Mouse (Mus musculus) lung, postnatal 0 days (tissue): ENCODE results near the gene Cpne4. TPM values are rescaled to one million over a fixed set of nuclear protein-coding genes. Genes with fewer than 3 reads are reported as not detected.
A peak's percentile ranks its signal among the peaks of the same experiment; 100 is the strongest.

Source experiments
- ATAC-seq: fragments of 200-750 bp; cut with Nextera tagmentation; 2 replicates; pipeline ENCODE4 v1.8.0; 2017; ENCODE audit warnings: moderate library complexity
- DNase-seq: peaks from one replicate; pipeline ENCODE4 v3.0.0-alpha.2; 2016; ENCODE audit warnings: low spot score
- H3K27ac ChIP-seq: fragments of 300-500 bp; sonication (generic); 2 replicates; pipeline ENCODE4 v1.5.1; 2014; ENCODE audit warnings: antibody characterized with exemption, mild to moderate bottlenecking, low read length, mixed read lengths
- H3K27me3 ChIP-seq: fragments of 300-500 bp; sonication (generic); replicated peaks from 2 replicates; pipeline ENCODE4 v1.6.1; 2014; ENCODE audit warnings: low read length, mixed read lengths; ENCODE audit not compliant: insufficient read depth
- H3K36me3 ChIP-seq: fragments of 300-500 bp; sonication (generic); 2 replicates; pipeline ENCODE4 v1.6.1; 2014; ENCODE audit warnings: low read length, mixed read lengths; ENCODE audit not compliant: insufficient read depth
- H3K4me1 ChIP-seq: fragments of 300-500 bp; sonication (generic); 2 replicates; pipeline ENCODE4 v1.6.1; 2014; ENCODE audit warnings: antibody characterized with exemption, low read depth, low read length, mixed read lengths; ENCODE audit not compliant: insufficient read depth
- H3K4me2 ChIP-seq: fragments of 300-500 bp; sonication (generic); replicated peaks from 2 replicates; pipeline ENCODE4 v1.6.1; 2014; ENCODE audit warnings: low read depth, mild to moderate bottlenecking, low read length, moderate library complexity, mixed read lengths
- H3K4me3 ChIP-seq: fragments of 300-500 bp; sonication (generic); 2 replicates; pipeline ENCODE4 v1.5.1; 2014; ENCODE audit warnings: low read depth, low read length
- H3K9ac ChIP-seq: fragments of 300-500 bp; sonication (generic); replicated peaks from 2 replicates; pipeline ENCODE4 v1.6.1; 2014; ENCODE audit warnings: low read depth, mild to moderate bottlenecking
- H3K9me3 ChIP-seq: fragments of 300-500 bp; sonication (generic); 2 replicates; pipeline ENCODE4 v1.6.1; 2016; ENCODE audit warnings: low read length, mixed read lengths
- CTCF ChIP-seq: IDR thresholded peaks from 2 replicates; pipeline ENCODE4 v1.5.1; 2016; ENCODE audit warnings: antibody characterized with exemption, mild to moderate bottlenecking
- EP300 ChIP-seq: IDR thresholded peaks from 2 replicates; pipeline ENCODE4 v1.6.1; 2016; ENCODE audit warnings: antibody characterized with exemption, mild to moderate bottlenecking, control low read depth
- WGBS: fragments of 180-500 bp; shearing (Covaris S2); extraction: QIAGEN DNeasy Blood & Tissue Kit; methylation state at CpG from one replicate; pipeline ENCODE4 v1.1.7; 2014; 5-methylcytosine and 5-hydroxymethylcytosine counted together
- polyA plus RNA-seq: library from polyadenylated mRNA; unstranded; fragments of >200 nt; fragmentation: Nextera tagmentation; extraction: Ambion mirVana; gene quantifications from 2 replicates; pipeline ENCODE4 v1.2.1, GENCODE M21; 2015

The Cpne4 gene
- 0.16 and 0.18 TPM in 2 replicates for polyA plus RNA-seq

- DNase-seq (no peak), ATAC-seq (no peak)
- Histone ChIP-seq H3K36me3 (no peaks in the 10 kb centered on the region), H3K27me3 (no peaks in the 10 kb centered on the region), H3K4me2 (no peak within 1 kb of the TSS), H3K27ac (no peak within 1 kb of the TSS), H3K9me3 (no peaks in the 10 kb centered on the region), H3K4me3 (no peak within 1 kb of the TSS), H3K9ac (no peak within 1 kb of the TSS), H3K4me1 (no peaks in the 10 kb centered on the region)
- no peak for TF ChIP-seq CTCF
- no peak for TF ChIP-seq EP300
- WGBS = 63% methylated on average over 2 of the region's 2 CpGs
Measured at GRCm38 (mm10) chr9:104546986-104547385, at the start of gene Cpne4. TSS of gene Cpne4 (plus strand) at chr9:104547286.

- Histone ChIP-seq H3K27me3 (0 out of 2 replicates have a peak, but pooled peaks cover 4% of the 10 kb centered on the region), H3K4me2 (no peak overlapping the region), H3K9ac (no peak overlapping the region), H3K4me1 (no peaks in the 10 kb centered on the region), H3K9me3 (no peaks in the 10 kb centered on the region), H3K36me3 (no peaks in the 10 kb centered on the region), H3K4me3 (no peak overlapping the region), H3K27ac (no peak overlapping the region)
- no peak for ATAC-seq
- 84% methylated on average over 6 of the region's 6 CpGs for WGBS
- TF ChIP-seq CTCF (no peak), EP300 (no peak)
- DNase-seq = no peak
Measured at GRCm38 (mm10) chr9:104515187-104515586, 31.9 kb upstream of the Cpne4 start.

- TF ChIP-seq EP300 = no peak
- peak; percentile 46 for TF ChIP-seq CTCF
- Histone ChIP-seq H3K9ac (no peak overlapping the region), H3K36me3 (no peaks in the 10 kb centered on the region), H3K9me3 (no peaks in the 10 kb centered on the region), H3K27me3 (no peaks in the 10 kb centered on the region), H3K27ac (no peak overlapping the region), H3K4me3 (no peak overlapping the region), H3K4me2 (no peak overlapping the region), H3K4me1 (no peaks in the 10 kb centered on the region)
- 42% methylated on average over 6 of the region's 6 CpGs for WGBS
- ATAC-seq (no peak), DNase-seq (no peak)
Measured at GRCm38 (mm10) chr9:104535508-104535907, 11.6 kb upstream of the Cpne4 start.

DNA sequence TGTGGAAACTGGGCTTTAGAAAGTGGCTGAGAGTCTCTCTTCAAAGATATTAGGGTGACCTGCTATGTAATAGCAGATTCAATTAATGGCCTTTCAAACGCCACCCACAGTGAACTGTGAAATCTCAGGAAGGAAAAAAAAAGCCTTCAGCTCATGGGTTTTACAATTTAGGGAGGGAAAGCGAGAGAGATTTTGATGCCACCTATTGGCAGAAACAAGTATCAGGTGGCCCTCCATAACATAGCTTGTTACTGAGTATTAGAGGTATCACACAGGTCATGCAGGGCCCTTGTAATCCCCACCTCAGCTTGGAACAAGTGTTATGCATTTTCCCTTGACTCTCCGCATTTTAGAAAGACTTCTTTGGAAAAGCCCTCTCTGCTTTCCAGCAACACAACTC is 18.7 kb downstream of the Cpne4 start:
- WGBS = 26% methylated on average over 3 of the region's 3 CpGs
- Histone ChIP-seq H3K27me3 (peaks cover 4% of the 10 kb centered on the region; the same call in 1 of the 2 replicates), H3K9ac (no peak overlapping the region), H3K9me3 (no peaks in the 10 kb centered on the region), H3K27ac (no peak overlapping the region), H3K36me3 (no peaks in the 10 kb centered on the region), H3K4me2 (no peak overlapping the region), H3K4me1 (no peaks in the 10 kb centered on the region), H3K4me3 (no peak overlapping the region)
- TF ChIP-seq CTCF (peak; percentile 12; the same call in 1 of the 2 replicates), EP300 (no peak)
- DNase-seq (no peak), ATAC-seq (no peak)

DNA sequence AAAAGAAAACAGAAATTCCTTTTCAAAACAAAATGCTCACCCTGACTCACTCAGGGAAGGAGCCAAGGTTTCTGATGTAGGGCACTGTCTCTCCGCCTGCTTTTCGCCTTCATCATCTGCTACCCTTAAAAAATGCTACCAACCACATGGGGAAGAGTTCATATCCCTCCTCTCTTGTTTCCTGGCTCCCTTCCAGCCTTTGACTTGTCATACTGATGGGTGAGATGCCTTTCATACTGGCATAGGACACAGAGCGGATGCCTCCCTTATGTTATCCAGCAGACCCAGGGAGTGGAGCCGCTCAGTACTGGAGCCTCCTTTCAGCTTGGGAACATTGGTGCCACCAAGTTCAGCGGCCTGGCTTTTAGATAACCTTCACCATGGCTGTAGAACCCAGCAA is 19.4 kb downstream of the Cpne4 start:
- DNase-seq = no peak
- peaks cover 4% of the 10 kb centered on the region; the same call in 1 of the 2 replicates for H3K27me3 ChIP-seq
- whole genome bisulfite sequencing = 74% methylated on average over 5 of the region's 5 CpGs
- no peak for ATAC-seq
- no peaks in the 10 kb centered on the region for H3K9me3 ChIP-seq
- H3K9ac ChIP-seq = no peak overlapping the region
- H3K4me1 ChIP-seq = no peaks in the 10 kb centered on the region
- no peak overlapping the region for H3K4me3 ChIP-seq
- H3K27ac ChIP-seq = no peak overlapping the region
- no peak for TF ChIP-seq CTCF
- H3K36me3 ChIP-seq = no peaks in the 10 kb centered on the region
- H3K4me2 ChIP-seq = no peak overlapping the region

GRCm38 (mm10) chr9:104567096-104567495 is 20.0 kb downstream of the Cpne4 start:
- Histone ChIP-seq H3K36me3 (no peaks in the 10 kb centered on the region), H3K9me3 (no peaks in the 10 kb centered on the region), H3K9ac (no peak overlapping the region), H3K4me1 (no peaks in the 10 kb centered on the region), H3K4me3 (no peak overlapping the region), H3K27me3 (peaks cover 4% of the 10 kb centered on the region; the same call in 1 of the 2 replicates), H3K27ac (no peak overlapping the region), H3K4me2 (no peak overlapping the region)
- 66% methylated on average over 7 of the region's 7 CpGs for WGBS
- ATAC-seq (no peak), DNase-seq (no peak)
- TF ChIP-seq CTCF = no peak
- TF ChIP-seq EP300 = no peak
